Comparison of ENCODE assay signal across 17 mouse cellular contexts in the genomic region with DNA sequence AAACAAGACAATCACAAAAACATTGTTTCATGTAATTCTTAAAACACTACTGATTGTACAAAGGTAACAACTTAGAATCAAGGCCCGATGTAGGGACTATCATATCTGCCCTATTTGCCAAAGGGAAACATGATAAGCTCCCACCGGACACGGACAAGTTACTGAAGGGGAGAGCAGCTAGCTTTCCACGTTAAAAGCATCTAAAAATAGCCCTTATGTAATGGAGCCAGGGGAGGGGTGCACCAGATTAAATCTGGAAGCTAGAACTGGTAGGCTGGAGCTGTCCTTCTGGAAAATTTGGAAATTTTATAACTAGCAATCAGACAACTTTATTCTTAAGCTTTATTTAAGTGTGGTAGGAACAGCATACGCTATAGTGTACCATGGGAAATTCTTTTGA.
DNase-seq lines count a peak whose midpoint lies in the region; ATAC-seq and TF ChIP-seq lines count a peak whose summit lies in the region.
"Had no signal": no experiment of that assay in that cellular context is flagged by ENCODE, and none has a peak within 500 bp of the region (broad histone marks: within the 10 kb centered on the region; RNA-seq: fewer than 3 reads in every experiment).

No protein-coding gene starts in this region.

- H3K79me2 ChIP-seq in heart, adult 2 months (replicated peaks; ENCODE audit: control insufficient read depth, insufficient read depth, low read length) = no peaks in the 10 kb centered on the region

- TF ChIP-seq POLR2A in heart, adult 2 months (IDR thresholded peaks at IDR 0.05; ENCODE audit: insufficient read depth, low read depth, low read length) = no peak

- peaks cover 6% of the 10 kb centered on the region for H3K36me3 ChIP-seq in heart, adult 2 months (ENCODE audit: control insufficient read depth, insufficient read depth, low read length)
- H3K36me3 ChIP-seq in heart, embryonic 12.5 days = peaks cover 10% of the 10 kb centered on the region
- H3K36me3 ChIP-seq in midbrain, embryonic 11.5 days (ENCODE audit: control insufficient read depth, insufficient read depth, low read length) = no peaks in the 10 kb centered on the region
- H3K36me3 ChIP-seq in midbrain, embryonic 10.5 days = peaks cover 40% of the 10 kb centered on the region

- WGBS in heart, adult 2 months = 22% methylated on average over 5 of the region's 5 CpGs
- WGBS in heart, embryonic 12.5 days = 27% methylated on average over 5 of the region's 5 CpGs
- 88% methylated on average over 5 of the region's 5 CpGs for WGBS in midbrain, embryonic 11.5 days
- WGBS in midbrain, embryonic 10.5 days = 95% methylated on average over 5 of the region's 5 CpGs

- no peak for TF ChIP-seq EP300 in heart, adult 2 months (IDR thresholded peaks at IDR 0.05; ENCODE audit: insufficient read depth, low read depth, low read length)

- DNase-seq in gastrocnemius, adult 18-20 months (ENCODE audit: low spot score) = peak; percentile 56
- no peak for DNase-seq in gastrocnemius, postnatal 36 days
- DNase-seq in heart, adult 2 months = no peak
- peak; percentile 1 for DNase-seq in midbrain, embryonic 11.5 days (ENCODE audit: low spot score, missing footprints)
- DNase-seq in midbrain, embryonic 10.5 days (ENCODE audit: low spot score) = no peak
- no peak for DNase-seq in kidney, postnatal 14 days
- DNase-seq: adrenal gland, postnatal 10 days; cerebellum, adult 11-12 months; cerebellum, adult 9-10 months; cerebellum, postnatal 25 days; kidney, adult 2 months had no signal

- H3K9me3 ChIP-seq in heart, embryonic 12.5 days (replicated peaks) = no peaks in the 10 kb centered on the region
- H3K9me3 ChIP-seq in midbrain, embryonic 11.5 days (ENCODE audit: control insufficient read depth, low read length) = no peaks in the 10 kb centered on the region
- H3K9me3 ChIP-seq in midbrain, embryonic 10.5 days (replicated peaks) = no peaks in the 10 kb centered on the region
- H3K9me3 ChIP-seq: embryonic facial prominence, embryonic 12.5 days; forebrain, embryonic 15.5 days; heart, embryonic 15.5 days; hindbrain, embryonic 15.5 days had no signal

- no peak overlapping the region for H3K9ac ChIP-seq in heart, adult 2 months (ENCODE audit: low read depth, low read length)
- no peak overlapping the region for H3K9ac ChIP-seq in heart, embryonic 12.5 days
- no peak overlapping the region for H3K9ac ChIP-seq in midbrain, embryonic 11.5 days (ENCODE audit: low read length)
- H3K9ac ChIP-seq: embryonic facial prominence, embryonic 12.5 days; forebrain, embryonic 15.5 days; heart, embryonic 15.5 days; hindbrain, embryonic 15.5 days had no signal

- intact Hi-C loops in gastrocnemius, postnatal 36 days (cut with DNase I) = loop anchor here (5.0 kb wide), 1 partner anchor 37 kb away; no protein-coding TSS in a partner anchor
- intact Hi-C loops in heart, adult 2 months (cut with DNase I) = loop anchor here (5.0 kb wide), 1 partner anchor 37 kb away; no protein-coding TSS in a partner anchor

- H3K27ac ChIP-seq in heart, adult 2 months = peak overlapping the region; percentile 54
- H3K27ac ChIP-seq in heart, embryonic 12.5 days (ENCODE audit: poor library complexity, severe bottlenecking) = no peak overlapping the region
- no peak overlapping the region for H3K27ac ChIP-seq in midbrain, embryonic 11.5 days (ENCODE audit: low read depth, low read length)
- no peak overlapping the region for H3K27ac ChIP-seq in midbrain, embryonic 10.5 days (replicated peaks)
- H3K27ac ChIP-seq: embryonic facial prominence, embryonic 12.5 days; forebrain, embryonic 15.5 days; hindbrain, embryonic 15.5 days had no signal

- no peak for ATAC-seq in heart, embryonic 12.5 days (ENCODE audit: insufficient number of reproducible peaks, low FRiP score)
- no peak for ATAC-seq in midbrain, embryonic 11.5 days (ENCODE audit: low FRiP score)
- ATAC-seq: forebrain, embryonic 15.5 days; intestine, embryonic 16.5 days had no signal

- no peaks in the 10 kb centered on the region for H3K27me3 ChIP-seq in heart, adult 2 months (ENCODE audit: control insufficient read depth, insufficient read depth, low read length)
- H3K27me3 ChIP-seq in heart, embryonic 12.5 days (replicated peaks) = no peaks in the 10 kb centered on the region
- H3K27me3 ChIP-seq in midbrain, embryonic 11.5 days (ENCODE audit: control insufficient read depth, insufficient read depth, low read length) = no peaks in the 10 kb centered on the region
- no peaks in the 10 kb centered on the region for H3K27me3 ChIP-seq in midbrain, embryonic 10.5 days (ENCODE audit: low read depth, poor library complexity, severe bottlenecking)
- H3K27me3 ChIP-seq: embryonic facial prominence, embryonic 12.5 days; forebrain, embryonic 15.5 days; heart, embryonic 15.5 days; hindbrain, embryonic 15.5 days had no signal

- H3K4me3 ChIP-seq in heart, adult 2 months = no peak overlapping the region
- H3K4me3 ChIP-seq in heart, embryonic 12.5 days = no peak overlapping the region
- H3K4me3 ChIP-seq in midbrain, embryonic 11.5 days (ENCODE audit: low read depth, low read length) = no peak overlapping the region
- no peak overlapping the region for H3K4me3 ChIP-seq in midbrain, embryonic 10.5 days
- H3K4me3 ChIP-seq: embryonic facial prominence, embryonic 12.5 days; forebrain, embryonic 15.5 days; heart, embryonic 15.5 days; hindbrain, embryonic 15.5 days had no signal

- no peak overlapping the region for H3K4me2 ChIP-seq in heart, embryonic 12.5 days
- no peak overlapping the region for H3K4me2 ChIP-seq in midbrain, embryonic 11.5 days
- H3K4me2 ChIP-seq: embryonic facial prominence, embryonic 12.5 days; forebrain, embryonic 15.5 days; heart, embryonic 15.5 days; hindbrain, embryonic 15.5 days had no signal

- no peaks in the 10 kb centered on the region for H3K4me1 ChIP-seq in heart, adult 2 months (ENCODE audit: control insufficient read depth, insufficient read depth, low read length)
- peaks cover 5% of the 10 kb centered on the region; the same call in 1 of the 2 replicates for H3K4me1 ChIP-seq in heart, embryonic 12.5 days (replicated peaks)
- H3K4me1 ChIP-seq in midbrain, embryonic 11.5 days (ENCODE audit: control insufficient read depth, insufficient read depth, low read length) = no peaks in the 10 kb centered on the region
- H3K4me1 ChIP-seq in midbrain, embryonic 10.5 days = no peaks in the 10 kb centered on the region
- H3K4me1 ChIP-seq: embryonic facial prominence, embryonic 12.5 days; forebrain, embryonic 15.5 days; hindbrain, embryonic 15.5 days had no signal

- no peak for TF ChIP-seq CTCF in heart, adult 2 months (IDR thresholded peaks at IDR 0.05)

Comparison
In these comparisons a context has a peak if more than half of its experiments do, and no peak if none do; other contexts are left out.
1. DNase-seq: peak in gastrocnemius, adult 18-20 months (single experiment) and midbrain, embryonic 11.5 days (single experiment); none in gastrocnemius, postnatal 36 days (0 of 2), heart, adult 2 months (0 of 2), midbrain, embryonic 10.5 days (single experiment) and kidney, postnatal 14 days (single experiment).